Mouse (Mus musculus) NIH3T3 (cell line): Measurements from ENCODE around the gene Cyp2c65.

Experiments used
- DNase-seq: peaks from one replicate; pipeline ENCODE4 v3.0.0-alpha.2; 2012; ENCODE audit warnings: low read depth

Gene Cyp2c65

DNA sequence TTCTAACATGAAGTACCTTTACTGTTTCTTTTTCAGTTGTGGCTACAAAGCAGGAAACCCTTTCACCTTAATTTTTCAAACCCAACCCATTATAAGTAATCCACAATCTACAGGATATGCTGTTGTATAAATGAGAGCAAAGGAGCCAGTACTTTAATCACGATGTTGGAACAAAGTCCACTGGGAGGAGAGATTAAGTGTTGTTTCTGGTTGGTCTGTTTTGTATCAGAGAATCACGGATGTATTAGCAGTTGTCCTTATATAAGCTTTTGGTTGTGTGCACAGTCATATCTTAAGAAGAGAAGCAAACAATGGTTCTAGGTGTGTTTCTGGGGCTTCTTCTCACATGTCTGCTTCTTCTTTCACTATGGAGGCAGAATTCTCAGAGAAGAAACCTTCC is at the start of gene Cyp2c65:
Gene Cyp2c65, plus strand, starts transcription at position 297 of the 400 bp plus-strand sequence.
- no peak for DNase-seq

DNA sequence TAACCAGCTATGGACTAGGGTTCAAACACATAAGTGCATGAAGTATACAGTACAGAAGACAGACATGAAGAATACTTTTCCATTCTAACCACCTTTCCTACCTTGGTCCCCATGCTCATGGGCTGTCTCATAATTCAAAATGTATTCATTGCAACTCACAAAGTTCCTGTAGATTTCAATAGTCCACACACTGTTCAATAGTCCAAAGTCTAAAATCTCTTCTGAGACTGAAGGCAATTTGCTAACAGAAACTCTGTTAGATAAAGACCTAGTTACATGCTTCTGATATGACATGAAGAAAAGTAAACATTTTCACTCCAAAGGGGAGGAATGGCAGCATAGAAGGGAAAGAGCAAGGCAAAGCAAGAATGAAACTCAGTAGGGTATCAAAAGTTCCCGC is 2.9 kb upstream of the Cyp2c65 start:
- no peak for DNase-seq

- peak; percentile 65 for DNase-seq
These were observed 38.0 kb downstream of the Cyp2c65 start for GRCm38 (mm10) chr19:39098779-39099178.

GRCm38 (mm10) chr19:39113644-39114043 is 52.8 kb downstream of the Cyp2c65 start, which contains the start of gene Cyp2c66:
Gene Cyp2c66, plus strand, starts transcription at chr19:39113898.
- no peak for DNase-seq
